Mouse (Mus musculus) T-helper 17 cell (primary cell): ENCODE measurements at regions not wholly inside any gene's neighbourhood (a gene's known extent, or its start where the extent isn't known, plus 50 kb on each side); places are given as distances from the start of the nearest gene placed in this dataset.
"Not testable (repeated sequence)": the region's sequence is repeated elsewhere in the genome, so short reads cannot be mapped to it uniquely, and the experiment has no call there.

Experiments used
- in situ Hi-C, 2 experiments: fragments of 300-600 bp; cut with MboI, MseI; formaldehyde crosslinking; loops; 1 replicate in 1 of 2; 2 replicates in 1 of 2; pipeline ENCODE4 v1.15.1; 2025; ENCODE audit warnings: high pct_unique_total_duplicates in 2 of 2

DNA sequence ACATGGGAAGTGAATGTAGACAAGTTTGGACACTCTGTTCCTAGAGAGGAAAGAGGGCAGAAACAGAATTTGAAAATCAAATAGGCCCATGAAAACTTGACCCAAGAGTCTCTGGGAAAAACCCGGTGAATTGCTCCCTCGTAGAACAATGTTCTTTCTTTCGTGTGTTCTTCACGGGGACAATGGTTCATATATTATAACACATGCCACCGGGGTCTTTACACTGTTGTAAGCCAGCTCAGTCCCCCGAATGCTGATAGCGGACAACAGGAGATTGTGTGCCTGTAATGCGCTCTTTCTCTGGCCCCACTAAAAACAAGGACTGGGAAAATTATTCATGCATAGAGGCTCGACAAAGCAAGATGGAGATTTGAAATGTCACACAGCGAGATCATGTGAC, 225.4 kb upstream of the Irx4 start:
- in situ Hi-C loops: loop anchor here in 1 of 2 experiments (10.0 kb wide), 1 partner anchor 380 kb away; no protein-coding TSS in a partner anchor

DNA sequence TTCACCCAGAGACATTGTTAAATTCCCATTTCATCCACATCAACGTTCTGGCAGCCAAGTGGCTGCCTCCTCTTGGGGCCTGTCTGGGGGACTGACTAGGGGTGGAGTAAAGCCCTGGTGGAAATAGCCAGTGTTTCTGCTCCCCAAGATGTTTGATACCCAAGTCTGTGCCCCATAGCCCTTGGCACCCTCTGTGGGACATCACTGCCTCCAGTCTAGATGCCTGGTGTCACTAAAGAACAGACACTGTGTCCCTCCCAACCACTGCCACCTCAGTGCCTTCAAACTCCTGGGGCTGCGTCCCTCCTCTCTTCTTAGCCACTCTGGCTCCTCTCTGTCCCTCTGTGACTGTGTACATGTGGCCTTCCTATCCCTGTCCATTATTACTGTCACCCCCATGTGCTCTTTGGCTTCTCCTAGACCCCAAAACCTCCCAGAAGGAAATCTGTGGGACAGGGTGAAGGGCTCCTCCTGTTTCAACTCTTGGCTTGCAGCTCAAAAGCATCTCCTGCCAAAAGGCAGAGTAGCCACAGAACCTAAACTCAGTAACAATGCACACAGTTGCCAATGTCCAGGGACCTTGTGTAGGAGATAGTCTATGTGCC, 224.8 kb upstream of the Irx4 start:
- in situ Hi-C loops: loop anchor here in 1 of 2 experiments (10.0 kb wide), 1 partner anchor 381 kb away; no protein-coding TSS in a partner anchor

DNA sequence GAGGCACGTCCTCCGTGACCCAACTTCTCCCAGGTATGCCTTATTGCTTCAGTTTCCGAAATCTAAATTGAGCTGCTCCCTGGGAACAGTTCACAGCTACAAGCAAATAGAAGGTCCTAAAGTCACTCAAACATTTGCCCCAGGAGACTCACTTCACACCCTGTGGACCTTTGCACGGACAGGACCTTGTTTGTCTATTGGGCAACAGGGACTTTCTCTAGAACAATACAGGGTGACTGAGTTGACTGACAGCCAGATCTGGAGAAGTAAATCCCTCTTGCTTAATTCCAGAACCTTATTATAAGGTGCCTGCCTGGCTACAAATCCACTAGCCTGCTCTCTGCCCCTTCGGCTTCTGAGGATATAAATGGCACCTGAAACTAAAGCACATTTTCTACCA, 220.5 kb upstream of the Irx4 start:
- in situ Hi-C loops: loop anchor here in 1 of 2 experiments (10.0 kb wide), 1 partner anchor 385 kb away; no protein-coding TSS in a partner anchor

DNA sequence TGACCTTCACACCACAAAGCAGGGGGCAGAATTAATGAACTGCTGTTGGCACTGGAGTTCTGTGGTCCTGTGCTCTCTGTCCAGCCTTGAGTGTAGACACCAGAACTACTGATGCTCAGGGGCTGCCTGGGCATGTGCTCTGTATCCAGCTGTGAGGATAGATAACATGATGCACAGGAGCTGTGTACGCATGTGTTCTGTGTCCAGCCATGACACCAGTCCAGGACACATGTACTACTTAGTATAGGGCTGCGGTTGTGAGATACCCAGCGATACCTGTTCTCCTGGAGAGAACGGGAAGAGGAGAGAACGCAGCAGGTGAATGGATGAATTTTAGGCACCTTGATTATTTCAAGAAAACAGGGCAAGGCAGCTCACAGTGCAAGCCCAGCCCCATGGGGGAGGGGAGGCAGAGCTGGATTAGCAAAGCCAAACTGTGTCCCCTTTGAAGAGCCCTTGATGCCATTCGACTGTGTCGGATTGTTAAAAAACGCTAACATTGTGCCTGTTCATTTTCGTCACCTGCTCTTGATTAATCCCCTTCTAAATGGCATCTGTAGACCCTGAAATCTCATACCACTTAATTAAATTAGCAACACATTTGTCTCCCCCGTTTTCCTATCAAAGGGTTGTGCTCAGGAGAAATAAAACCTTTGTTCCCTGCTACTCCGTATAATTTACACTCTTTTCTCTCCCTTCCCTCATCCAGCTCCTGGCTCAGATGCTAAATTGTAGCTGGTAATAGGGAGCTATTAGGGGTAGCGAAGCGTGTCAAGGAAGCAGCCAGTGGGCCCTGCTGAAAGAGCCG, 218.8 kb upstream of the Irx4 start:
- in situ Hi-C loops: no loop called here

DNA sequence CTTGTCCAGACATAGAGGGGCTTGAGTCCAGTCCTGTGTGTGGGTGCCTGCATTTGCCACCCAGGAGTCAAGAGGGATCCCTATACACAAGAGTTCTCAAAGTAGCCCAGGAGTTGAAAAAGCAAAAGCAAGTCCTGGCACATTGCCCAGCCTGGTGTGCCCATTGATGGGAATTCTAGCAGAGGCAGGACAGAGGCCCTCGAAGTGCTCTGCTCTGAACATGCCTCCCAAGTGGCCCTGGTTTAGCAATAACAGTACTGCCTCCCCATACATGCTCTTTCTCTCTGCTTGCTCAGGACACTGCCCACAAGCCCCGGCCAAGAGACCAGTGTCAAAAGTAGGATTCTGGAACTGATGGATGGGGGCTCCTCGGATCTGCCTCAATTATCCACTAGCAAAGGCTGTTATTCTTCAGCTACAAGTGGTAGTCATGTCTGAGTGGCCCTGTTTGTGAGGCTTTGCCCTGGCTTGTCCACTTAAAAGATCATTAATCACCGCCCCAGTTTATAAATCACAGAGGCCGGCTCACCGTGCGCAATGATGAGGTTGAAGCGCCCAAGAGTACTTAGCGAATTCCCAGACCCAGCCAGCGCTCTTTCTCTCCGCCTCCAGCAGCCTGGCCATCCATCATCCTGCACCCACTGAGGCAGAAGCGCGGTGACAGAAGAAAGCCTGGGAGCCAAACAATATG, 190.3 kb upstream of the Irx4 start:
- in situ Hi-C loops: no loop called here

DNA sequence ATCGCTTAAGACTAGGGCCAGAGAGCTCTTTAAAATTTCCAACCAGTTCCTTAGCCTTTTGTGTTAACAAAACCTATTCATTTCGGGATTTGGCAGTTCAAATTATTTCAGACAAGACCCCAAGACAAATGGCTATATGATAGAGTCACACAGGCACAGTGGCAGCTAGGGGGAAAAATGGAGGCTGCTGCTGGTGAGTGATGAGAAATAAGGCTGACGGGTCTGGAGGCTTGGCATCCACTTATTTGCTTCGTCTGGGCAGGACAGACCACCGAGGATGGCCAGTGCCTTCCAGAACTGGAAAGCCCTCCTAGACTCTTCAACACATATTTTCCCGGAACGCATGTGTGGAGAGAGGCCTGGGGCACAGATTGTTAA, 189.8 kb upstream of the Irx4 start:
- in situ Hi-C loops: no loop called here

DNA sequence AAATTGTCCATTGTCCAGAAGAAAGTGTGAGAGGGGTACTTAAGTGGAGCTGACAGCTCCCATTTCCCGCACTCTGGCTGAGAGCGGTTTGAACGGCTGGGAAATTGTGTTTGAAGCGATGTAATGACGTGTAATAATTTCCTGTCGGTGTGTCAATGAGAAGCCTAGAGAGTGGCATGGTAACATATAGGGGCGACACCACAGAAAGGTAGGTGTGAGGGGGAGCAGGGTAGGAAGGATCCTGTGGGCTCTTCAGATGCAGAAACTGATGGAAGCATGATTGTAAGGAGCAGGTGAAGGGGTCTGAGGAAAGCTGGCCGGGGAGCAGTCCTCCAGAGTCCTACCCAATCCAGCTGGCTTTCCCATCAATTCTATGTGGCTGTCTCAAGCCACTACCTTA, 189.2 kb upstream of the Irx4 start:
- in situ Hi-C loops: no loop called here

DNA sequence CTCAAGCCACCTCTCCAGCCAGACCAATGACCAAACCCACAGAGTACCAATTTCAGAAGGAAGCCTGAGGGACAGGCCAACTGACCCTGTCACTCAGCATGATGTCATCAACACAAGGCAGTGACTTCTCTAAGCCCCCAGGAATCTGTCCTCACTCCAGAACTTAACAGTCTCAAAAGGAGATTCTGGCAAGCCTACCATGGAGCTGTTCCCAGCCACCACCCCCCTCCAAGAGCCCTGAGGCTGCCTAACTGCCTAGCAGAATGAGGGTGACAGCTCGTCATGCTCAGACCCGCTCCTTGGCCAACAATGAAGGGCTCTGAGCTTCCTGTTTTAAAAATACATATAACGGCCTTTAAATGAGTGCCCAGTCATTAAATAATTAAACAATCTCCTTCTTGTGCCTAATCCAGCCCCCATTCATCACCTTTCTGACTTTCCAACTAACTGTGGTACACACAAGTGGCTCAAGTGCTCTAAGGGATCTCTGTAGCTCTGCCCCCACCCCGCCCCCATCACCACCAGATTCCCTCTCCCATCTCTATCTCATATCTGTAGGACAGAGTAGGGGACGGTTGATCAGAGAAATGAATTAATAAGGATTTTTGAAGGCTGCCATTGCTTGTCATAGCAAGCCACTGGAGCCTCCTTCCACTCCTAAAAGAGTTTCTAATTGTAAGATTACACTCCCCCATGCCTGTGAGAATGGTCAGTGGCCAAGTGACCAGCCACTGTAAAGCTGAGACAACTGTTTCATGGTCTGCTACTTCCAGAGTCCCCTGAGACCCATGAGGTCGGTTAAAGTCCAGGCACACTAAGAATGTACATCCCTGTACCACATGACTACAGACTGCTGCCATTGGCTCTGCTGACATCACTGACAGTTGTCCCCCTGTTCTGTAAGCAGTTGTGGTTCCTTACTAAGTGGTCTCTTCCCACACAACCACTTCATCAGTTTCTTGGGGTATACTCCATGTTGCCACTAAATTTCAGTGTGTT, 188.1 kb upstream of the Irx4 start:
- in situ Hi-C loops: no loop called here

DNA sequence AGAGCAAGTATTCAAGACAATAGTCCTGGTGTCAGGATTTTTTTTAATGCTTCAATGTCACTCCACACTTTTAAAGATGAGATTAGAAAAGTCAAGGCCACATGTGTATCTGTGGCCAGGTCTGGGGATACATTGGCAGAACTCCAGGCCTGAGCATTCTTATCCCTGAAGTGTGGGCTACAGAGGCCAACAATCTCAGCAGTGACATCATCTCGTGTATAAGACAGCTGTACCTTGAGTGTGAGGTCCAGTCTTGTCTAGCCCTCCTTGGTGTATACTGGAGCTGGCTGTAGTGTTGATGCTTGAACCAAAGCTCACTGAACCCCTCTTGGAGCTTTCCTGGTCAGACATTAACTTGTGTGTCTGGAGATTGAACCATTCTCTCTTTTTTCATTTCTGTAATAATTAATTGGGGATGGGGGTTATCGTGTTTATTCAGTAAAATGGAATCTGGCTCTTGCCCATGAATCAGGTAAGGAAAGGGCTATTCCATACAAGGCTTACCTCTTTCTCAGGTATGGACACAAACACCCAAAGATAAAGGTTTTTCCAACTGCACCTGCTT, 182.3 kb upstream of the Irx4 start:
- in situ Hi-C loops: no loop called here

DNA sequence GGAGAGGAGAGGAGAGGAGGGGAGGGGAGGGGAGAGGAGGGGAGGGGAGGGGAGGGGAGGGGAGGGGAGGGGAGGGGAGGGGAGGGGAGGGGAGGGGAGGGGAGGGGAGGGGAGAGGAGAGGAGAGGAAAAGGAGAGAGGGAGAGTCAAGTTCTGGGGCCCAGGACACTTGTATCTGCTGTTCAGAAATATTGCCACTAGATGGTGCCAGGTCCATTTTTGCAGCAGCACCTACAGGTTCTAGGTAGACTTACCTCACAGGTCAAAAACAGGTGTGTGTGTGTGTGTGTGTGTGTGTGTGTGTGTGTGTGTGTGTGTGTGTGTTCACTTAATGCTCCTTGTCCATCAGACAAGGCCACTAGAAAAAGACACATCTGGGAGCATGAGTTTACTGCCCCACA, 172.5 kb upstream of the Irx4 start:
- in situ Hi-C loops: not testable (repeated sequence)

DNA sequence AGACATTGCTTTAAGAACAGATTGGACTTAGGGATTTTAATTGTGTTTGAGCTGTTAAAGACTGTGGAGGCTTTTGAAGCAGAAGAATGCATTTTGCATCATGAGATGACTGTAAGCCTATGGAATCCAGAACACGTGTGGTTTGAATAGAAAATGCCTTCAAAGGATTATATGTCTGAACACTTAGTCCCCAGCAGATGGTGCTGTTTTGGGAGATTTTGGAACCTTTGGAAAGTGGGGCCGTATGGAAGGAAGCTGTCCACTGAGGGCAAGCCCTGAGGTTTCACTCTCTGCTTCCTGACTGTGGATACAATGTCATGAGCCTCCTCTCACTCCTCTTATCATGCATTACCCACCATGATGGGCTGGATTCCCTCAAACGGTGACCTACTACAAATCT, 168.4 kb upstream of the Irx4 start:
- in situ Hi-C loops: loop anchor here in 1 of 2 experiments (5.0 kb wide), 1 partner anchor 1240 kb away; no protein-coding TSS in a partner anchor

DNA sequence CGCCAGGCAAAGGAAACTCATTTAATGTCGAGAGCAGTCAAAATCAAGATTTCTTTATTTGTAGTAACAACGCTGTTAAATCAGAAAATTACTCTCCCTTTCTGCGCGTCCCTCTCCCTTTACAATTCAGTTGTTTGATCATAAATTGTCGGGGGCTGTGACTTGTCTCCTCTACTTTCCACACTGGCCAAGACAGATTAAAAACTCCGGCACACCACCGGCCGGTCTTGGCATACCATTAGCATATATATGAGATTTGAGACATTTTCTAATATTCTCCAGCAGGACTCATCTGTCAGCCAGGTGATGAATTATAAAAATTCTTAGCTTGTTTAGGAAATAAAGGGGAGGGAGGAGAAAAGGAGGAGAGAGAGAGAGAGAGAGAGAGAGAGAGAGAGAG, 162.8 kb upstream of the Irx4 start:
- in situ Hi-C loops: no loop called here

DNA sequence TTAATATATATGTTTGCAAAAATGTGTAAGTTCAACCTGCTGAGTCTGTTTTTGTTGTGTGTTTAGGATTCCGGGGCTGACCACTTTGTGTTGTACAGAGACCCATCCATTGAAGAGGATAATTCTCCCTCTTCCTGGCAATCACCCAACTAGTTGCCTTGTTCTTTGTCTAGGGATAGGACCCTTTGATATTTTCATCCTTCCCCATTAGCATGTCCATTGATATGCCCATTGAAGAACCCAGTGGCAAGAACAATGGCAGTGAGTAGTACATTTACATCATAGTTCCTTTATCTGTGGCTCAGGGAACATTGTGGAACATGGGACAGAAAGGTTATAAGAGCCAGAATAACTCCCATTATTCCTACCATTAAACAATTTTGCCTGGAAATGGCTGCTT, 160.9 kb upstream of the Irx4 start:
- in situ Hi-C loops: no loop called here

DNA sequence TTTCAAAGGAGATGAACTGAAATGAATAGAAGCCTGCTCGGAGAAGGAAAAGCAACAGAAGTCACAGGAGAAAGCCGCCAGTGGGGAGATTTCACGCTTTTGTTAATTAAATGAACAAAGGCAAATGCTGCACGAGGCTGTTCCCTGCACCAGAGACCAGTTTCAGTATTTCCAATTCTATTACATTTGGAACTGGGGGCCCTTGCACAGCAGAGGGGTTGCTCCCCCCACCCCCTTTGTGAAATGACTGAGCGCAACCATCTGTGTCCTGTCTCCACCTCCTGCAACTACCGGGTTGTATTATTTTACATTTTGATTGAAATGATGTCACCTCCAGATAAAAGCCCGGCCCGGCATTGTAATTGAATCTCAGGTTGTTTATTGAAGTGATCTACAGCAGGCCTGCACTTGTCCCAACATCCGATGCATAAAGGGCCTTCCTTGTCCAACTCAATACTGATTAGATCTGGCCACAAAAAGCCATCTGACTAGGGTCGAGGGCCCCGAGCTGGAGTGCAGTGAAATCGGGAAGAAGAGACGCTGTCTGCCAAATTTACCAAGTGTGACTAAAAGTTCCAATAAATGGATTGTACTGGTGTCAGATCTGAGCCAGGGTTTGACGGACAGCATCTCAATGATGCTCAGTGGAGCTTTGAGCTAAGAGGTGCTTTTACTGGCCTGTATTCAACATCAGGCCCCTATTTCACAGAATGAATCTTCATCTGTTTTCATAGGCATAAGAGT, 152.9 kb upstream of the Irx4 start:
- in situ Hi-C loops: no loop called here

DNA sequence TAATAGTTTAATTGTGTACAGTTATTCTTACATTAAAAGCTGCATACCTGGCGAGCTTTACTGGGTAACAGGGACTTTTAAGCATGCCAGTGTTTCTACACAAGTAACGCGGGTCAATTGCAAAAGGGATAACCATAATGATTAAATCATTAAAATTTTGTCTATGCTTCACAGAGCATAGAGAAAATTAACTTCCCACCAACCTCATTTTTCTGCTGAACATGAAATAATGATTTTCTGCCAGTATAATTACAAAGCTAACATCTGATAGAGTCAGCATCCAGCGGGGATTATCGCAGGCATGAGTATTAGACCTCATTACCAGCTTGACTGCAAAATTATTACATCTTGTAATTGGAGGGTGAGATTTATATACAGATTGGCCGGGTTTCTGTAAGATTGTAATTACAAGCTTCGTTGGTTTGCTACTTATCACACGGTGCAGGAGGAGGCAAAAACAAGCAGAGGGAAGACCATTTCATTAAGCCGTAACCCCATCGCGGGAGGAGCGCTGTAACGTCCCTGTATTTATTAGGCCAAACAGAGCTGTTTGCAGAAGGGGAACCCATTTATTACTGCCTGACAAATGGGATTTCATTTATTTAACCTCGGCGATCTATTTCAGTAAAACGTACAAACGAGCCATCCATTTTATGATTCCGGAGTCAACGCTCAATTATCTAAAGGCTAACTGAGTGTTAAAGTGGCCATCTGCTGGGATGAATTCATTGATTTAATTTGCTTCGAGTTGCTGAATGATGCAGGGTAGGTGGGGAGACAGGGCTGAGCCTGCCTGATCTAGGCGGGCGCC, 143.3 kb upstream of the Irx4 start:
- in situ Hi-C loops: no loop called here

DNA sequence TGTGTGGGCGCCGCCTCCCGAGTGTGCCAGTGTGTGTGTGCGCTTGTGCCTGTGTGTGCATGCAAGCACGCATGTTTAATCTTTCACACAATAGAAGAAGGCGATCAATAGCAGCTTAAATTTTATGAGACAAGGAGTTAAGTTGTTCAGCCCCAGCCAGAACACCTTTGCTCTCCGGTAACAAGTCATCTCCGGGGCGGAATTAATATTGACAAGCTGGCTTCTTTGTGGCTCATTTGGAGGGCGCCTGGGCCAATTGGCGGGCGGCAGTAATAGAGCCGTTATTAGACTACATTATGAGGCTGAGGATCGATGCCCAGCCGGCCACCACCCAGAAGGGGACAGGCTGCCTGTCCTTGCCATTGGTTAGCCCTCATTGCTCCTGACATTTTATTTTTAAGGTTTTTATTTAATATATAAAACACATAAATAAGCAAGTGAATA, 142.6 kb upstream of the Irx4 start:
- in situ Hi-C loops: no loop called here

DNA sequence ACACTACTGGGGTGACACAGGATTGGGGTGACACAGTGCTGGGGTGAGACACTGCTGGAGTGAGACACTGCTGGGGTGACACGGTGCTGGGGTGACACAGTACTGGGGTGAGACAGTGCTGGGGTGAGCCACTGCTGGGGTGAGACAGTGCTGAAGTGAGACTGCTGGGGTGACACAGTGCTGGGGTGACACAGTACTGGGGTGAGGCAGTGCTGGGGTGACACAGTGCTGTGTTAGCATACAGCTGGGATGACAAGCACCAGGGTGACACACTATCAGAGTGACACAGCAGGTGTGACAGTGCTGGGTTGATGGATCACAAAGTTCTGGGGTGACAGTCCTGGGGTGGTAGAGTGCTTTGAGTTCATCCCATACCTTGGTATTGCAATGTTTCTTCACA, 137.3 kb upstream of the Irx4 start:
- in situ Hi-C loops: no loop called here

DNA sequence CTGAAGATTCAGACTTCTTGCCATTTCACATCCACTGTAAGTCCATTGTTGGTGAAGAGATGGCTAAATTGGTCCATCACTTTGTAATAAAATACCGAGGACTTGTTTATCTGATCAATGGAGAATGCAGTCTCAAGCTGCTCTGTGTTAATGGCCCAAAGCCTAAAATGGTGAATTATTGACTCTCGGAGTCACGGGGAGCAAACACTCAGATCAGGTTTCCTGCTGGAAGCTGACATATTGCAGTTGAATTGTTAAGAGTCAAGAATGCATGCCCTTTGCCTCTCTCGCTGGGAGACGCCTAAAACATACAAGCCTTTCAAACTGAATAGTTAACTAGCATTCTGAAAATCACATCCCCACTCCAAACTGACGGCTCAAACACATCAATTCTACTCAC, 129.0 kb upstream of the Irx4 start:
- in situ Hi-C loops: no loop called here

DNA sequence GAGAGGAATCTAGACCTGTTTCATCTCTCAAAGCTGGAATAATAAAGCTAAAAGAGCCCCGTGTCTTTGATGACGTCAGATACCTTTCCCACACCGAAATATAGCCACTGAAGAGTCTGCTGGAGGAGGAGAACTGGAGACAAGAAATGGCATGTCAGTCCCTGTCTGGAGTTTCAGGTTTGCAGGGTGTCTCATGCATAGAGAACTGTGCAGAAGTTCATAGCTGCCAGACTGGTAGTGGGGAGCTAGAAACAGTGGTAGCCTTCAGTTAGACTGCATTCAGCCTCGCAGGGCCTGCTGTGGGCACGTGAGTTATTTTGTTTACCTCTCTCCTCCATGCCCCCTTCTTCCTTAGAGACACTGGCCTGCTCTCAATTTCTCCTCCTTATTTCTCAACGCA, 127.5 kb upstream of the Irx4 start:
- in situ Hi-C loops: no loop called here
